Mouse (Mus musculus): ENCODE results near the gene Gm28490.
"Not testable (repeated sequence)": the region's sequence is repeated elsewhere in the genome, so short reads cannot be mapped to it uniquely, and the experiment has no call there.

Gm28490 gene

GRCm38 (mm10) chrY:31634656-31635055 lies at the start of gene Gm28490:
Gene Gm28490, minus strand, starts transcription at chrY:31634756.
- DNase-seq: not testable (repeated sequence)

Data from spleen, adult 18-20 months (tissue).